Mouse (Mus musculus) adrenal gland, postnatal 14 days (tissue): ENCODE measurements around the gene Bcl2a1d. TPM values are rescaled to one million over a fixed set of nuclear protein-coding genes. Genes with fewer than 3 reads are reported as not detected.
"Not testable (repeated sequence)": the region's sequence is repeated elsewhere in the genome, so short reads cannot be mapped to it uniquely, and the experiment has no call there.

Source experiments
- DNase-seq: peaks from one replicate; pipeline ENCODE4 v3.0.0; 2021; ENCODE audit warnings: mixed read lengths
- total RNA-seq: library from RNA; stranded (reverse); gene quantifications from 2 replicates; pipeline ENCODE4 v1.2.3, GENCODE M21; 2021

Bcl2a1d gene
- total RNA-seq, 1 experiment from 2014 or later, result 1.1 TPM

GRCm38 (mm10) chr9:88698746-88699145 is 33.0 kb downstream of the Bcl2a1d start:
- DNase-seq, result not testable (repeated sequence)

GRCm38 (mm10) chr9:88691307-88691706 is 40.4 kb downstream of the Bcl2a1d start:
- not testable (repeated sequence) for DNase-seq

- DNase-seq, result not testable (repeated sequence)
Observed at GRCm38 (mm10) chr9:88689451-88689850, 42.3 kb downstream of the Bcl2a1d start.

GRCm38 (mm10) chr9:88686719-88687118 is 45.0 kb downstream of the Bcl2a1d start:
- not testable (repeated sequence) for DNase-seq

Other genes with a start within 250 kb of the Bcl2a1d start
- 117 and 126 TPM in 2 replicates for gene Syncrip, start 249.3 kb downstream of the Bcl2a1d start, total RNA-seq
- 9.1 and 11.7 TPM in 2 replicates for gene Zfp949, start 183.9 kb downstream of the Bcl2a1d start, total RNA-seq
- 0.30 and 0.64 TPM in 2 replicates for gene Trim43a, start 151.0 kb downstream of the Bcl2a1d start, total RNA-seq
- gene Mthfsl, start 11.6 kb downstream of the Bcl2a1d start, total RNA-seq, result 33.7 and 37.2 TPM in 2 replicates
- gene Trim43c, start 107.2 kb upstream of the Bcl2a1d start, total RNA-seq, result not detected in 2 replicates
- 0.70 and 2.1 TPM in 2 replicates for gene Bcl2a1a, start 225.0 kb upstream of the Bcl2a1d start, total RNA-seq